13 mouse cellular contexts compared by ENCODE assay signal in the genomic region with DNA sequence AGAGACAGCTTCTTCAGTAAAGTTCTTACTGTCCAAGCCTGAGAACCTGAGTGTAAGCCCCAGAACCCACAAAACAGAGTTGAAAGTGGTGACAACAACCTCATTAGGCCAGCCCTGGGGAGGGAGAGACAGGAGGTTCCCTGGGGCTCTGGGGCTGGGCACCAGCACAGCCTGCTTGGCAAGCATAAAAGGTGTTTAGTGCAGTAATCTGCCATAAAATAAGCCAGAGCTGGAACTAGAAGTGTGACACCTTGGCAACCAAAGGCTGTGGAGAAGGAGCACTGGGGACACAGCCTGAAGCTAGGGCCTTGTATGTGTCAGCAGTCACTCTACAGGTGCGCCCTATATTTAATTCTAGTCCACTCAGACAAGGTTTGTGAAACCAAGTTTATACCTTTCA.
A peak's percentile ranks its signal among the peaks of the same experiment; 100 is the strongest.
DNase-seq lines count a peak whose midpoint lies in the region; ATAC-seq and TF ChIP-seq lines count a peak whose summit lies in the region.
"Had no signal": no experiment of that assay in that cellular context is flagged by ENCODE, and none has a peak within 500 bp of the region (broad histone marks: within the 10 kb centered on the region; RNA-seq: fewer than 3 reads in every experiment).

No protein-coding gene starts in this region.

- no peak overlapping the region for H3K27ac ChIP-seq in kidney, embryonic 14.5 days (ENCODE audit: low read depth, low read length)
- peak overlapping the region; percentile 58; the same call in 1 of the 2 replicates for H3K27ac ChIP-seq in heart, postnatal 0 days (ENCODE audit: low read depth)
- H3K27ac ChIP-seq: liver, embryonic 13.5 days; macrophage had no signal

- no peak; the same call in 1 of the 2 replicates for ATAC-seq in kidney, embryonic 14.5 days (ENCODE audit: low FRiP score, low TSS enrichment)
- ATAC-seq in heart, postnatal 0 days (ENCODE audit: insufficient read depth, low read depth) = no peak
- no peak for ATAC-seq in inflammation-experienced regulatory T-cells, adult 6 months
- ATAC-seq: intestine, embryonic 16.5 days had no signal

- no peaks in the 10 kb centered on the region for H3K36me3 ChIP-seq in kidney, embryonic 14.5 days (ENCODE audit: control insufficient read depth, insufficient read depth, low read length)
- no peaks in the 10 kb centered on the region for H3K36me3 ChIP-seq in heart, postnatal 0 days (replicated peaks; ENCODE audit: control insufficient read depth, insufficient read depth, low read length)
- H3K36me3 ChIP-seq: embryonic facial prominence, embryonic 12.5 days; liver, embryonic 13.5 days had no signal

- no peak overlapping the region for H3K9ac ChIP-seq in kidney, embryonic 14.5 days (ENCODE audit: low read depth, low read length)
- no peak overlapping the region for H3K9ac ChIP-seq in heart, postnatal 0 days (replicated peaks; ENCODE audit: low read depth, low read length)
- H3K9ac ChIP-seq: embryonic facial prominence, embryonic 12.5 days; liver, embryonic 13.5 days had no signal

- no peaks in the 10 kb centered on the region for H3K9me3 ChIP-seq in kidney, embryonic 14.5 days (ENCODE audit: control insufficient read depth, low read length)
- H3K9me3 ChIP-seq in heart, postnatal 0 days (replicated peaks; ENCODE audit: control insufficient read depth, low read length) = no peaks in the 10 kb centered on the region
- H3K9me3 ChIP-seq: embryonic facial prominence, embryonic 12.5 days; liver, embryonic 13.5 days had no signal

- peak; percentile 53 for DNase-seq in adrenal gland, postnatal 10 days
- no peak for DNase-seq in adrenal gland, postnatal 4 days (ENCODE audit: low spot score in 2 of 2)
- DNase-seq in kidney, adult 11 months = peak; percentile 9
- peak; percentile 47 to 65 for DNase-seq in cerebellum, postnatal 25 days
- DNase-seq in heart, postnatal 0 days (ENCODE audit: low spot score) = no peak
- DNase-seq in embryo, embryonic 11 days = no peak
- DNase-seq: liver, embryonic 13.5 days; thymus, postnatal 14 days had no signal

- no peaks in the 10 kb centered on the region for H3K27me3 ChIP-seq in kidney, embryonic 14.5 days (ENCODE audit: control insufficient read depth, insufficient read depth, low read length)
- H3K27me3 ChIP-seq in heart, postnatal 0 days (ENCODE audit: control insufficient read depth, insufficient read depth, low read length) = no peaks in the 10 kb centered on the region
- H3K27me3 ChIP-seq: embryonic facial prominence, embryonic 12.5 days; liver, embryonic 13.5 days had no signal

- WGBS in kidney, embryonic 14.5 days = 96% methylated on average over 1 of the region's 1 CpGs
- WGBS in heart, postnatal 0 days = 72% methylated on average over 1 of the region's 1 CpGs

- TF ChIP-seq EP300 in heart, postnatal 0 days (IDR thresholded peaks at IDR 0.05; ENCODE audit: low read depth) = no peak

- H3K4me3 ChIP-seq in kidney, embryonic 14.5 days (ENCODE audit: low read length) = no peak overlapping the region
- H3K4me3 ChIP-seq in heart, postnatal 0 days (ENCODE audit: low read depth, low read length) = no peak overlapping the region
- H3K4me3 ChIP-seq: embryonic facial prominence, embryonic 12.5 days; liver, embryonic 13.5 days had no signal

- no peak overlapping the region for H3K4me2 ChIP-seq in kidney, embryonic 14.5 days (replicated peaks; ENCODE audit: low read depth, low read length)
- H3K4me2 ChIP-seq in heart, postnatal 0 days (ENCODE audit: low read depth, low read length) = no peak overlapping the region
- H3K4me2 ChIP-seq: embryonic facial prominence, embryonic 12.5 days; liver, embryonic 13.5 days had no signal

- TF ChIP-seq CTCF in heart, postnatal 0 days (IDR thresholded peaks at IDR 0.05; ENCODE audit: low read depth) = no peak

- peaks cover 5% of the 10 kb centered on the region; the same call in 1 of the 2 replicates for H3K4me1 ChIP-seq in kidney, embryonic 14.5 days (ENCODE audit: control insufficient read depth, insufficient read depth, low read length)
- H3K4me1 ChIP-seq in heart, postnatal 0 days (ENCODE audit: control insufficient read depth, insufficient read depth) = 0 out of 2 replicates have a peak, but pooled peaks cover 6% of the 10 kb centered on the region
- H3K4me1 ChIP-seq: liver, embryonic 13.5 days had no signal

Comparison
In these comparisons a context has a peak if more than half of its experiments do, and no peak if none do; other contexts are left out.
1. DNase-seq: peak in adrenal gland, postnatal 10 days (single experiment), kidney, adult 11 months (single experiment) and cerebellum, postnatal 25 days (2 of 2); none in adrenal gland, postnatal 4 days (0 of 2), heart, postnatal 0 days (single experiment) and embryo, embryonic 11 days (single experiment).